Mouse (Mus musculus): ENCODE data around the gene Vmn1r78.

DNA sequence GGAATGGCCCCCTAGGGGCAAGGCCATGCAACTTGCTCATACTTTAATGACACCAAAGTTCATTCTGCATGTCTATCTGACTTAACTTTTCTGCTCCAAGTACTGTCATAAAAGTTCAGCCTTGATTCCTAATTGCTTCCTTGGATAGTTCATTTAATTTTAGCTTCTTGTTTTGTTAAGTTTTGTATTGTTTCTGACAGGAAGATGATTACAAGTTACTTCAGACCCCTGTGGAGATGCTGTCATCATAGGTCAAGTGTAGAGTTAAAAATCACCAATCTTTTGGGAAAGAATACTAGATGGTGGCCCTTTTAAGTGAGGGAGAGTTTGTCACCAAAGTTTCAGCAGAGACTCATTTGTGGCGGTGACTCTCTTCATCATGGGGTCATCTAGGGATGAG, 38.9 kb downstream of the Vmn1r78 start, which contains the start of gene Vmn1r80:
- TF ChIP-seq CTCF (IDR thresholded peaks at IDR 0.05) (no peak), POLR2A (IDR thresholded peaks at IDR 0.05; ENCODE audit: insufficient read depth, low read depth, low read length) (no peak), EP300 (IDR thresholded peaks at IDR 0.05; ENCODE audit: insufficient read depth, low read depth, low read length) (no peak)

All from heart, adult 2 months (tissue).